Mouse (Mus musculus): ENCODE results near the gene Rtp1.

- TF ChIP-seq CTCF (IDR thresholded peaks at IDR 0.05; ENCODE audit: low read depth, low read length) (no peak), POLR2A (IDR thresholded peaks at IDR 0.05; ENCODE audit: borderline replicate concordance, low read depth, low read length) (no peak)
These were observed 11.3 kb upstream of the Rtp1 start for GRCm38 (mm10) chr16:23417456-23418240.
